Mouse (Mus musculus) cortical plate, adult 2 months (tissue): ENCODE results near the gene Defb33. TPM values are rescaled to one million over a fixed set of nuclear protein-coding genes. Genes with fewer than 3 reads are reported as not detected.

Experiments
- H3K27ac ChIP-seq: fragments of 200-500 bp; 2 replicates; pipeline ENCODE4 v1.5.1; 2012; ENCODE audit warnings: low read length, control low read depth, inconsistent platforms; ENCODE audit not compliant: insufficient read depth
- H3K4me1 ChIP-seq: fragments of 200-500 bp; 2 replicates; pipeline ENCODE4 v1.6.1; 2011; ENCODE audit warnings: low read length; ENCODE audit not compliant: control insufficient read depth, insufficient read depth
- H3K4me3 ChIP-seq: fragments of 200-500 bp; 2 replicates; pipeline ENCODE4 v1.5.1; 2011; ENCODE audit warnings: mild to moderate bottlenecking, low read length, control low read depth; ENCODE audit not compliant: insufficient read depth
- CTCF ChIP-seq: fragments of 200-500 bp; IDR thresholded peaks from 2 replicates; pipeline ENCODE4 v1.5.1; 2011; ENCODE audit warnings: mild to moderate bottlenecking, control low read depth, low read length; ENCODE audit not compliant: insufficient read depth; ENCODE audit errors: extremely low read depth
- POLR2A ChIP-seq: fragments of 200-500 bp; IDR thresholded peaks from 2 replicates; pipeline ENCODE4 v1.6.1; 2011; ENCODE audit warnings: mild to moderate bottlenecking, low read length, control low read depth; ENCODE audit not compliant: insufficient read depth; ENCODE audit errors: extremely low read depth
- polyA plus RNA-seq: library from polyadenylated mRNA; depleted of rRNA; stranded (reverse); fragments of >200 nt; gene quantifications from 2 replicates; pipeline ENCODE4 v1.2.3, GENCODE M21; 2012; rRNA removed

Defb33 gene
- not detected in 2 replicates for polyA plus RNA-seq

GRCm38 (mm10) chr8:20892369-20892768, at the start of gene Defb33:
TSS of gene Defb33 (plus strand) at chr8:20892669.
- TF ChIP-seq POLR2A: no peak
- no peak for TF ChIP-seq CTCF

GRCm38 (mm10) chr8:20874608-20875007, 17.9 kb upstream of the Defb33 start:
- no peak overlapping the region for H3K27ac ChIP-seq
- TF ChIP-seq POLR2A (no peak), CTCF (no peak)
- no peak overlapping the region for H3K4me3 ChIP-seq
- no peaks in the 10 kb centered on the region for H3K4me1 ChIP-seq

More at GRCm38 (mm10) chr8:20892369-20892768, at the start of gene Defb33:
- Histone ChIP-seq H3K4me1 (no peaks in the 10 kb centered on the region), H3K4me3 (no peak within 1 kb of the TSS), H3K27ac (no peak within 1 kb of the TSS)

GRCm38 (mm10) chr8:20902527-20902926, 10.1 kb downstream of the Defb33 start, which contains the start of gene Gm15056:
TSS of gene Gm15056 (minus strand) at chr8:20902627.
- H3K4me3 ChIP-seq: no peak within 1 kb of the TSS
- H3K27ac ChIP-seq: no peak within 1 kb of the TSS
- H3K4me1 ChIP-seq: no peaks in the 10 kb centered on the region
- no peak for TF ChIP-seq POLR2A
- no peak for TF ChIP-seq CTCF

- Histone ChIP-seq H3K4me1 (no peaks in the 10 kb centered on the region), H3K27ac (no peak overlapping the region), H3K4me3 (no peak overlapping the region)
- TF ChIP-seq CTCF: no peak
These were observed 14.7 kb downstream of the Defb33 start for GRCm38 (mm10) chr8:20907119-20907518.

- H3K4me3 ChIP-seq: no peak overlapping the region
- H3K27ac ChIP-seq: no peak overlapping the region
- TF ChIP-seq POLR2A (no peak), CTCF (no peak)
- no peaks in the 10 kb centered on the region for H3K4me1 ChIP-seq
These were observed 15.8 kb downstream of the Defb33 start for GRCm38 (mm10) chr8:20908256-20908655.

GRCm38 (mm10) chr8:20912288-20912687, 19.8 kb downstream of the Defb33 start:
- H3K27ac ChIP-seq: no peak overlapping the region
- H3K4me3 ChIP-seq: no peak overlapping the region
- H3K4me1 ChIP-seq: no peaks in the 10 kb centered on the region
- TF ChIP-seq POLR2A (no peak), CTCF (no peak)

- H3K27ac ChIP-seq: no peak within 1 kb of the TSS
- H3K4me3 ChIP-seq: no peak within 1 kb of the TSS
- no peak for TF ChIP-seq CTCF
- TF ChIP-seq POLR2A: no peak
- H3K4me1 ChIP-seq: no peaks in the 10 kb centered on the region
These were observed 29.5 kb downstream of the Defb33 start, which contains the start of gene Gm6040 for GRCm38 (mm10) chr8:20921971-20922370. TSS of gene Gm6040 (minus strand) at chr8:20922071.

GRCm38 (mm10) chr8:20944610-20945009, 52.1 kb downstream of the Defb33 start, which contains the start of gene AY761185:
TSS of gene AY761185 (minus strand) at chr8:20944710.
- Histone ChIP-seq H3K27ac (no peak within 1 kb of the TSS), H3K4me3 (no peak within 1 kb of the TSS)
- TF ChIP-seq CTCF (no peak), POLR2A (no peak)

More at GRCm38 (mm10) chr8:20944610-20945009, 52.1 kb downstream of the Defb33 start, which contains the start of gene AY761185:
- no peaks in the 10 kb centered on the region for H3K4me1 ChIP-seq

Other genes with a start within 250 kb of the Defb33 start
- gene Gm15056, start 10.0 kb downstream of the Defb33 start, polyA plus RNA-seq: not detected in 2 replicates
- not detected in 2 replicates for gene Gm6040, start 29.4 kb downstream of the Defb33 start, polyA plus RNA-seq
- gene AY761185, start 52.0 kb downstream of the Defb33 start, polyA plus RNA-seq: not detected in 2 replicates
- gene Defa21, start 132.9 kb downstream of the Defb33 start, polyA plus RNA-seq: not detected in 2 replicates
- not detected in 2 replicates for gene Defa23, start 162.4 kb downstream of the Defb33 start, polyA plus RNA-seq
- gene Defa35, start 172.4 kb downstream of the Defb33 start, polyA plus RNA-seq: not detected in 2 replicates
- gene Defa25, start 191.8 kb downstream of the Defb33 start, polyA plus RNA-seq: not detected in 2 replicates
- not detected in 2 replicates for gene Gm14851, start 203.4 kb downstream of the Defb33 start, polyA plus RNA-seq
- gene Defa30, start 242.0 kb downstream of the Defb33 start, polyA plus RNA-seq: not detected in 2 replicates